Mouse (Mus musculus): ENCODE data around the gene Rps6ka1. TPM values are rescaled to one million over a fixed set of nuclear protein-coding genes. Genes with fewer than 3 reads are reported as not detected.
"Not testable (repeated sequence)": the region's sequence is repeated elsewhere in the genome, so short reads cannot be mapped to it uniquely, and the experiment has no call there.

Gene Rps6ka1
- total RNA-seq (2021): 1 to 10 TPM; 4.4 to 6.2 TPM
- long read RNA-seq, experiment 1, transcript Rps6ka1-202 (22 exons, 3,135 nt): major isoform, 8 of 10 reads
- long read RNA-seq, experiment 1, partial matches to known transcripts: 0 of 10 reads
- long read RNA-seq, experiment 1, other reads (novel, unspliced or antisense): 0 of 10 reads
- long read RNA-seq, experiment 2, partial matches to known transcripts: 0 of 3 reads
- long read RNA-seq, experiment 2, other reads (novel, unspliced or antisense): 0 of 3 reads

- peak; percentile 63 to 66 for DNase-seq
Measured at GRCm38 (mm10) chr4:133887672-133888453, at the start of gene Rps6ka1. TSS of gene Rps6ka1 (minus strand) at chr4:133887797.

GRCm38 (mm10) chr4:133931785-133932184 lies 44.2 kb upstream of the Rps6ka1 start:
- no peak for DNase-seq

- DNase-seq: peak in 1 of 2 experiments; percentile 43
Measured at GRCm38 (mm10) chr4:133931349-133931748, 43.8 kb upstream of the Rps6ka1 start.

- peak; percentile 15 to 22 for DNase-seq
Measured at GRCm38 (mm10) chr4:133929278-133929670, 41.7 kb upstream of the Rps6ka1 start.

GRCm38 (mm10) chr4:133928576-133929277 lies 41.1 kb upstream of the Rps6ka1 start:
- peak; percentile 12 to 32 for DNase-seq

- no peak for DNase-seq
Measured at GRCm38 (mm10) chr4:133925204-133925603, 37.6 kb upstream of the Rps6ka1 start.

- no peak for DNase-seq
Measured at GRCm38 (mm10) chr4:133923743-133924142, 36.1 kb upstream of the Rps6ka1 start.

GRCm38 (mm10) chr4:133918093-133918825 lies 30.7 kb upstream of the Rps6ka1 start:
- peak; percentile 62 to 76 for DNase-seq

- DNase-seq: no peak
Measured at GRCm38 (mm10) chr4:133911983-133912382, 24.4 kb upstream of the Rps6ka1 start.

GRCm38 (mm10) chr4:133910236-133911211 lies 22.9 kb upstream of the Rps6ka1 start:
- DNase-seq: peak; percentile 95 to 96

- no peak for DNase-seq
Measured at GRCm38 (mm10) chr4:133908051-133908450, 20.5 kb upstream of the Rps6ka1 start.

GRCm38 (mm10) chr4:133907086-133907485 lies 19.5 kb upstream of the Rps6ka1 start:
- peak in 1 of 2 experiments; percentile 25 for DNase-seq

- not testable (repeated sequence) for DNase-seq
Measured at GRCm38 (mm10) chr4:133906336-133906735, 18.7 kb upstream of the Rps6ka1 start.

GRCm38 (mm10) chr4:133905167-133905566 lies 17.6 kb upstream of the Rps6ka1 start:
- DNase-seq: peak in 1 of 2 experiments; percentile 31

GRCm38 (mm10) chr4:133904326-133904725 lies 16.7 kb upstream of the Rps6ka1 start:
- no peak for DNase-seq

- no peak for DNase-seq
Measured at GRCm38 (mm10) chr4:133903372-133903771, 15.8 kb upstream of the Rps6ka1 start.

GRCm38 (mm10) chr4:133902510-133902909 lies 14.9 kb upstream of the Rps6ka1 start:
- DNase-seq: no peak

- DNase-seq: no peak
Measured at GRCm38 (mm10) chr4:133900887-133901286, 13.3 kb upstream of the Rps6ka1 start.

- no peak for DNase-seq
Measured at GRCm38 (mm10) chr4:133900352-133900751, 12.8 kb upstream of the Rps6ka1 start.

GRCm38 (mm10) chr4:133899241-133899800 lies 11.7 kb upstream of the Rps6ka1 start:
- DNase-seq: no peak
